Mouse (Mus musculus): ENCODE data around the gene Pik3r4.

GRCm38 (mm10) chr9:105697764-105698396 is 55.1 kb downstream of the Pik3r4 start:
- TF ChIP-seq CTCF (IDR thresholded peaks at IDR 0.05; ENCODE audit: low read depth) (no peak), EP300 (optimal IDR thresholded peaks at IDR 0.05) (no peak)

Measured in stomach, postnatal 0 days (tissue).